Mouse (Mus musculus) liver, embryonic 14.5 days (tissue): ENCODE measurements around the gene Sdk1.

Experiments
- CTCF ChIP-seq: IDR thresholded peaks from 2 replicates; pipeline ENCODE4 v1.5.1; 2016; ENCODE audit warnings: antibody characterized with exemption, low read depth, control low read depth
- EP300 ChIP-seq: IDR thresholded peaks from 2 replicates; pipeline ENCODE4 v1.6.1; 2016; ENCODE audit warnings: antibody characterized with exemption, low read depth

GRCm38 (mm10) chr5:141730006-141730405 lies 488.7 kb downstream of the Sdk1 start:
- TF ChIP-seq CTCF (no peak), EP300 (no peak)
